Mouse (Mus musculus) gastrocnemius, adult 2 months (tissue): ENCODE results near the gene Catip. TPM values are rescaled to one million over a fixed set of nuclear protein-coding genes. Genes with fewer than 3 reads are reported as not detected.

Experiments
- DNase-seq: peaks from one replicate; pipeline ENCODE4 v3.0.0; 2022
- H3K27ac ChIP-seq: fragments of 200-600 bp; 2 replicates; pipeline ENCODE4 v1.8.1; 2022; ENCODE audit warnings: mild to moderate bottlenecking
- H3K4me3 ChIP-seq: fragments of 200-600 bp; 2 replicates; pipeline ENCODE4 v1.8.1; 2022; ENCODE audit warnings: mild to moderate bottlenecking, moderate library complexity
- CTCF ChIP-seq: fragments of 200-600 bp; IDR thresholded peaks from 2 replicates; pipeline ENCODE4 v1.8.1; 2022; ENCODE audit warnings: antibody characterized with exemption, mild to moderate bottlenecking, moderate library complexity
- intact Hi-C: fragments of 180-260 bp; cut with DNase I; formaldehyde crosslinking; loops from one replicate; pipeline ENCODE4 v1.15.1; 2025
- microRNA-seq: library from miRNA; unstranded; fragments of <30 nt; microRNA quantifications from one replicate; pipeline ENCODE4 v1.2.0, GENCODE M21; 2021
- total RNA-seq, 2 experiments: library from RNA; stranded (reverse); gene quantifications; 2 replicates each; pipeline ENCODE4 v1.2.3; 2021

Catip gene
- total RNA-seq, 2 experiments from 2014 or later, result 0.13 TPM; not detected in 1

DNA sequence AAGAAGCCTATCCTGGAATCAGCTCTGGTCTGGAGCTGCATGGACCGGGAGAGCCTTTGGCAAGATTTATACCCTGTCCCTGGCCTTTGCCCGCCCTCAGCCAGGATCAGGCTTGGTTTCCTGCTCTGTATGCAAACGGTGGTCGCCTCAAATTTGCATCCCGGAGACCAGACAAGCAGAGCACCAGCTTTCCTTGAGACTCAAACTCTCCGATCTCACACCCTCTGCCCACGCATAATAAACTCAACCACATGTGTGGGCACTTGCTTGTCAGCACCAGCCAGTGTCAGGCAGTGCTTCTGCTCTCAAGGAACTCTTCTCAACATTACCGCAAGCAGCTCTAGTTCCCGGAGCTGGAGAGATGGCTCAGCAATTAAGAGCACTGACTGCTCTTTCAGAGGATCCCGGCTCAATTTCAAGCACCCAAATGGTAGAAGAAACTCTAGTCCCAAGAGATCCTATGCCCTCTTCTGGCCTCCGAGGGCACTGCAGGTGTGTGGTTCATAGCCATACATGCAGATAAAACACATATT lies 36.1 kb downstream of the Catip start:
- intact Hi-C loops, result loop anchor here (10.0 kb wide), 1 partner anchor 917 kb away; the partner anchor contains the start of gene Dnpep
- Histone ChIP-seq H3K27ac (peak overlapping the region; percentile 92), H3K4me3 (peak overlapping the region; percentile 78)
- peak; percentile 83 for TF ChIP-seq CTCF
- peak; percentile 75 for DNase-seq

DNA sequence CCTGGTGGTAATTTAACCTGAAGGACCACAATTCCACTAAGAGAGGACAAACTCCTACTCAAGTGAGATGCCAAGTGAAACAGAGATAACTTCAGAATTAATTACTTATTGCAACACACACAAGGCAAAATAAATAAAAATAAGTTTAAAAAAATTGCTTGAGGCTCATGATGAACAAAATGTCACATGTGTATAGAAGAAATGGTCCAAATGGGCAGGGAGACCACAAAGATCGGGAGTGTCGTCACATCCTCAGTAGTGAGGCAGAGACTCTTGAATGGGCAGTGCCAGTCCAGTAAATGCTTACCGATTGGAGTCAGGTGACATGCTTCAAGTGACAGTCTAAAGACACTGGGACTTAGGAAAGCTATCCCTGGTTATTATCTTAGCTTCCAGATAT lies 38.6 kb downstream of the Catip start:
- TF ChIP-seq CTCF, result no peak
- no peak for DNase-seq
- no peak overlapping the region for H3K4me3 ChIP-seq
- intact Hi-C loops, result loop anchor here (5.0 kb wide), 1 partner anchor 52 kb away; no protein-coding TSS in a partner anchor
- no peak overlapping the region for H3K27ac ChIP-seq

DNA sequence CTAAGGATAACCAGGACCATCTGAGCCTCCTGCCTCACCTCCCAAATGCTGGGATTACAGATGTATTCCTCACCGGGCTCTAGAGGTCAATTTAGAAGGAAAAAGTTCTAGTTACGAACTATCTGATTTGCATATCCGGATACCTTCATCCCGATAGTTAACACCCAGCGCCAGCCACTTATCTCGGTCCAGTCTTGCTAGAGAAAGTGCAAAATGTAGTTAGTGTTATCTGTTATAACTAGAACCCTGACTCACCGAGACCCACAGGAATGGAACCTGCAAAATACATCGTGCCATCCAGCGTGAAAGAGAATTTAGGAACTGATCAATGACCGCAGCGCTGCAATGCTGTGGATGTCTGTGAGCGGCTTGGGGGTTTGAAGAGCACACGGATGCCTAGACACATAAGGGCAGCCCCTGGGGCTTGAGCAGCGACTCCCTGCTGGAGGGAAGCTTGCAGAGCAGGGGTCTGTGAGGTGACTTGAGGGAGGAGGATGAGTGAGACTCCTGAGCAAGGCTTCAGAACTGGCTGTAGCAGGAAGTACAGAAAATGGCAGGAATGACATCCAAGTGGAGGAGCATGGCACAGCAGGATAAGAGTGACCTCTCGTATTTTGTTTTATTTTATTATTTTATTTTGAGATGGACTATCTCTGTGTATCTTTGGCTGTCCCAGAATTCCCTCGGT lies 39.3 kb downstream of the Catip start:
- no peak for TF ChIP-seq CTCF
- intact Hi-C loops, result loop anchor here (5.0 kb wide), 1 partner anchor 51 kb away; no protein-coding TSS in a partner anchor
- no peak overlapping the region for H3K27ac ChIP-seq
- H3K4me3 ChIP-seq, result no peak overlapping the region
- DNase-seq, result no peak

DNA sequence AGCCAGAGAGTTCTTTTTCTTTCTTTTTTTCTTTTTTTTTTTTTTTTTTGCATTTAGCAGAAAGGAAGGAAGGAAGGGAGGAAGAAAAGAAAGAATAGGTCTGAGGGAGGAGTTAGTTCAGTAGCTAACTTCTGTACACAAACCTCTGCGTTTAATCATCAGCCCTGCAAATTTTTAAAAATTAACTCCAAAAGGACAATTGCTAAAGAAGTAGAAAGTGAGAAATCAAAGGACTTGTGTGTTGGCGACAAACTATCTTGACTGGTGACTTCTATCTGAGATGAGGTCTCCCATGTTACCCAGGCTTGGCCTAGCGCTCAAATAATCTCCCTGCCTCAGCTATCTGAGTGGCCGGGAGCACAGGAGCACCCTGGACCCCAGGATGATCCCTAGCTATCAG lies 42.3 kb downstream of the Catip start:
- no peak overlapping the region for H3K4me3 ChIP-seq
- no peak for DNase-seq
- no peak for TF ChIP-seq CTCF
- H3K27ac ChIP-seq, result no peak overlapping the region
- intact Hi-C loops, result loop anchor here (5.0 kb wide), 1 partner anchor 48 kb away; no protein-coding TSS in a partner anchor

DNA sequence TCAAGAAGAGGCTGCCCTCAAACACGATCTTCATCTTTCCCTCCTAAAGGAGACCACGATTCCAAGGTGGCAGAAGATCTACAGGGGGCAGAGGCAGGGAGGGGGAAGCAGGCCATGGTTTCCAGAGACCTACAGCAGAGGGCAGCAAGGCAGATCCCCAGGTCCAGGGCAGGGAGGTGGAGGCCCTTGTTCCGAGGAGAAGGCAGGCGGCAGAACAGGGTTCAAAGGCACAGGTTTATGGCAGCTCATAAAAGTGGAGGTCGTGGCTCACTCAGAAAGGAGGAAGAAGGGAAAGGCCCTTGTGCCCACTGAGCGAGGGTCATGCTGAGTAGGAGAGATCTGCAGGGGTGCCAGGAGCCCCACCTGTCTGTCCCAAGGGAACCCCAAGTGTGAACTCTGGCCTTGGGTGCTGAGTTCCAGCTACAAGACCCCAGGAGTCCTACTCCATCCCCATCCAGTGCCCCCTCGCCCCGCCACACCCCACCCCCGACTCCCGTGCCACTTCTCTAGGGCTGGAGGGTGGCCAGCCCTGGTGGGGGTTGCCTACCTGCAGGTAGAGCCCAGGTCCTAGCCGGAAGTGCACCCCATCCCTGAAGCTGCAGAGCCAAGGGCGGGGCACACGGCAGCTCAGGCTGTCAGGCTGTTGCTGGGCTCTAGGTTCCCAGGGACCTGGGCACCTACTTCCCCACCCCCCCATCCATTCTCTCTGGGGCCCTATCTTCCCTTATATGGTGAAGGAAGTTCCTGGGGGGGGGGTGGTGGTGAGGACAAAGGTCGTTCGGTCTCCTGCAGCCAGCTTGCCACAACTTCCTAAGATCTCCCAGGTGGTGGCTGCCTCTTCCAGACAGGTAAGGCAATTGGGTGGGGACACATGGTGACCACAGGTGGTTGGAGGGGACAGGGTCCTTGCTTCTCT lies 46.9 kb downstream of the Catip start, which contains the start of gene Vil1:
Vil1 (plus strand) TSS at position 788 of the 916 bp plus-strand sequence.
- no peak within 1 kb of the TSS for H3K4me3 ChIP-seq
- TF ChIP-seq CTCF, result no peak
- intact Hi-C loops, result no loop called here
- H3K27ac ChIP-seq, result no peak within 1 kb of the TSS
- DNase-seq, result no peak

DNA sequence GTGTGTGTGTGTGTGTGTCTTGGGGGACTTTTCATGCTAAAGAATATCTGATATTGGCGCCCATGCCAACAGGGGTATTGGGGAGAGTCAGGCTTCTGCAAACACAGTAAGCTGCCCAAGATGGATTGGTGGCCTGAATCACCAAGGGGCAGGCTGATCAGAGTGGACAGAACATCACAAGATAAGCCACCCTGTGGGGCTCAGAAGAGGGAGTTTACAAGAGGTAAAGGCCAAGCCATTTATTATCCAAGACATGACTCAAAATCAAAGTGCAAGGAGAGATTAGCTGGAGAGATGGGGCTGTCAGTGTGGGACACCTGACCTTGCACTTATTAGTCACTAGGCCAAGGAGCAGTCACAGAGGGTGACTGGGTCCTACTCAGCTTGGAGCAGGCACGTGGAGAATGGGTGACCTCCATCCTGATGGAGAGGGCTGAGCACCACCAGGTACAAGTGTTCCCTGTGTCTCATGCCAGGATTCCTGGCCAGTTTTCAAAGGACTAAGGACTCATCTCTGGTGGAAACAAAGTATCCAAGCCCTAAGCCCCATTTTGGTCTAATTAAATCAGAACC lies 49.9 kb downstream of the Catip start:
- Histone ChIP-seq H3K27ac (no peak overlapping the region), H3K4me3 (no peak overlapping the region)
- TF ChIP-seq CTCF, result no peak
- no peak for DNase-seq
- intact Hi-C loops, result no loop called here

DNA sequence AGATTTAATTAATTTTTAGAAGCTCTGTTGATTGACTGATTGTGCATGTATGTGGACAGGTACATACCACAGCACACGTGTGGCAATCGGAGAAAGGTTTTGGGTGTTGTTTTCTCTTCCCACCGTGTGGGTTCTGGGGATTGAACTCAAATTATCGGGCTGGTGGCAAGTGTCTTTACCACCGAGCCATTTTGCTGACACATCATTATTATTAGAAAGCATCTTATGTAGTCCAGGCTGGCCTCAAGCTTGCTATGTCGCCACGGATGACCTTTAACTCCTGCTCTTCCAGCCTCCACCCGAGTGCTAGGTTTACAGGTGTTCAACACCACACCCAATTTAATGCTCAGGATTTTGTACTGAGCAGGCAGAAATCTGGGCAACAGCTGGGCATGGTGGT lies 50.8 kb downstream of the Catip start:
- no peak for TF ChIP-seq CTCF
- DNase-seq, result no peak
- no peak overlapping the region for H3K27ac ChIP-seq
- H3K4me3 ChIP-seq, result no peak overlapping the region
- intact Hi-C loops, result no loop called here

DNA sequence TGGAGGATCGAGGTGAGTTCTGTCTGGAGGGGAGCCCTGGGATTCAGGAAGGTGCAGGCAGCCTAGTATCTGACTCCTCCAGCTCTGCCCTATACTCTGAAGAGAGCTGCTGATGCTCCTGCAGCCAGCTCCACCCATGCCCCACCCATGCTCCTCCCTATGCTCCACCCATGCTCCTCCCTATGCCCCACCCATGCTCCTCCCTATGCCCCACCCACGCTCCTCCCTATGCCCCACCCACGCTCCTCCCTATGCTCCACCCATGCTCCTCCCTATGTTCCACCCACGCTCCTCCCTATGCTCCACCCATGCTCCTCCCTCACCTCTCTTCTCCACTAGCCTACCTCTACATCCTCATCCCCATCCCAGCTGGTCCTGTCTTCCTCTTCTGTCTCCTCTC lies 53.2 kb downstream of the Catip start:
- TF ChIP-seq CTCF, result no peak
- intact Hi-C loops, result no loop called here
- peak; percentile 67 for DNase-seq

More for the DNA sequence above, 53.2 kb downstream of the Catip start:
- H3K27ac ChIP-seq, result no peak overlapping the region
- no peak overlapping the region for H3K4me3 ChIP-seq

Small RNA genes within 50 kb of the gene (microRNA-seq; reads per million reads assigned to microRNA genes)
- 42,152 reads per million, percentile 97 among the genes with 10 or more reads in this experiment for gene Mir26b

Other genes starting within 250 kb of the Catip start
- gene Tns1, start 237.7 kb upstream of the Catip start, total RNA-seq, result 100 to 1,000 TPM; 294 to 305 TPM
- under 1 TPM in 1 of 2 experiments, not detected in 1; 0.08 TPM for gene Rufy4, start 236.6 kb upstream of the Catip start, total RNA-seq
- under 1 TPM in 1 of 2 experiments, not detected in 1; 0.10 TPM for gene Cxcr2, start 208.1 kb upstream of the Catip start, total RNA-seq
- not detected for gene Cxcr1, start 167.5 kb upstream of the Catip start, total RNA-seq
- 10 to 100 TPM; 58.8 to 78.5 TPM for gene Arpc2, start 126.0 kb upstream of the Catip start, total RNA-seq
- gene Gpbar1, start 83.6 kb upstream of the Catip start, total RNA-seq, result not detected
- gene Aamp, start 77.4 kb upstream of the Catip start, total RNA-seq, result 10 to 100 TPM; 69.4 to 76.1 TPM
- gene Pnkd, start 77.2 kb upstream of the Catip start, total RNA-seq, result 10 to 100 TPM; 45.4 to 70.5 TPM
- 10 to 100 TPM; 35.2 to 35.4 TPM for gene Tmbim1, start 56.5 kb upstream of the Catip start, total RNA-seq
- 1 to 10 TPM; 3.8 to 5.6 TPM for gene Slc11a1, start 13.1 kb downstream of the Catip start, total RNA-seq
- gene Ctdsp1, start 29.4 kb downstream of the Catip start, total RNA-seq, result 100 to 1,000 TPM in 1 of 2 experiments, 10 to 100 TPM in 1; 92.2 to 111 TPM
- not detected for gene Vil1, start 47.3 kb downstream of the Catip start, total RNA-seq
- gene Cnot9, start 143.9 kb downstream of the Catip start, total RNA-seq, result 10 to 100 TPM; 12.0 to 16.3 TPM
- gene Plcd4, start 180.8 kb downstream of the Catip start, total RNA-seq, result 100 to 1,000 TPM in 1 of 2 experiments, 10 to 100 TPM in 1; 67.8 to 126 TPM
- 1 to 10 TPM; 8.7 to 9.0 TPM for gene Usp37, start 182.2 kb downstream of the Catip start, total RNA-seq
- 10 to 100 TPM in 1 of 2 experiments, 1 to 10 TPM in 1; 8.1 to 15.5 TPM for gene Zfp142, start 226.1 kb downstream of the Catip start, total RNA-seq
- gene Bcs1l, start 226.2 kb downstream of the Catip start, total RNA-seq, result 10 to 100 TPM; 16.9 to 26.2 TPM
- gene Rnf25, start 239.3 kb downstream of the Catip start, total RNA-seq, result 10 to 100 TPM; 18.9 to 20.2 TPM
- gene Stk36, start 239.3 kb downstream of the Catip start, total RNA-seq, result under 1 TPM; 0.17 to 0.20 TPM